Mouse (Mus musculus): ENCODE measurements around the gene Zfp345. TPM values are rescaled to one million over a fixed set of nuclear protein-coding genes. Genes with fewer than 3 reads are reported as not detected.
"Not testable (repeated sequence)": the region's sequence is repeated elsewhere in the genome, so short reads cannot be mapped to it uniquely, and the experiment has no call there.

The Zfp345 gene
- polyA plus RNA-seq (2015; fragmentation: Nextera tagmentation; extraction: Ambion mirVana): not detected in 2 replicates

- not testable (repeated sequence) for H3K27ac ChIP-seq (replicated peaks); ATAC-seq (ENCODE audit: insufficient number of reproducible peaks, low FRiP score, low TSS enrichment, low read depth); H3K4me2 ChIP-seq (replicated peaks); H3K9me3 ChIP-seq (replicated peaks); H3K4me3 ChIP-seq (replicated peaks); H3K36me3 ChIP-seq; H3K4me1 ChIP-seq; H3K9ac ChIP-seq; H3K27me3 ChIP-seq
- 68% methylated on average over 8 of the region's 8 CpGs for WGBS
Measured at GRCm38 (mm10) chr2:150484939-150485778, at the start of gene Zfp345. Zfp345 (minus strand) TSS chr2:150485091.

- peak overlapping the region; percentile 28 for H3K4me3 ChIP-seq (replicated peaks)
- 3% methylated on average over 42 of the region's 42 CpGs for WGBS
- no peaks in the 10 kb centered on the region for H3K4me1 ChIP-seq
- peak overlapping the region; percentile 49 for H3K4me2 ChIP-seq (replicated peaks)
- ATAC-seq (ENCODE audit: insufficient number of reproducible peaks, low FRiP score, low TSS enrichment, low read depth): 0 out of 2 replicates have a peak, but pooled peaks have one; percentile 19
- no peaks in the 10 kb centered on the region for H3K9me3 ChIP-seq (replicated peaks)
- no peak overlapping the region for H3K27ac ChIP-seq (replicated peaks)
- H3K9ac ChIP-seq: no peak overlapping the region
- no peaks in the 10 kb centered on the region for H3K36me3 ChIP-seq
- H3K27me3 ChIP-seq: peaks cover 22% of the 10 kb centered on the region
Measured at GRCm38 (mm10) chr2:150525703-150526207, 40.9 kb upstream of the Zfp345 start.

- Histone ChIP-seq H3K4me2 (replicated peaks) (no peak overlapping the region), H3K27me3 (no peaks in the 10 kb centered on the region), H3K27ac (replicated peaks) (no peak overlapping the region), H3K4me1 (no peaks in the 10 kb centered on the region), H3K9ac (no peak overlapping the region), H3K9me3 (replicated peaks) (no peaks in the 10 kb centered on the region), H3K36me3 (no peaks in the 10 kb centered on the region), H3K4me3 (replicated peaks) (no peak overlapping the region)
- no peak for ATAC-seq (ENCODE audit: insufficient number of reproducible peaks, low FRiP score, low TSS enrichment, low read depth)
- WGBS: 75% methylated on average over 3 of the region's 3 CpGs
Measured at GRCm38 (mm10) chr2:150512837-150513236, 27.9 kb upstream of the Zfp345 start.

- H3K27me3 ChIP-seq; H3K27ac ChIP-seq (replicated peaks); H3K4me1 ChIP-seq; H3K36me3 ChIP-seq; H3K9me3 ChIP-seq (replicated peaks); ATAC-seq (ENCODE audit: insufficient number of reproducible peaks, low FRiP score, low TSS enrichment, low read depth); H3K9ac ChIP-seq: not testable (repeated sequence)
- peak overlapping the region; percentile 16; the same call in 1 of the 2 replicates for H3K4me3 ChIP-seq (replicated peaks)
- WGBS: 46% methylated on average over 60 of the region's 60 CpGs
- H3K4me2 ChIP-seq (replicated peaks): peak overlapping the region; percentile 36; the same call in 1 of the 2 replicates
Measured at GRCm38 (mm10) chr2:150500124-150500973, 15.5 kb upstream of the Zfp345 start.

GRCm38 (mm10) chr2:150493031-150493430 lies 8.1 kb upstream of the Zfp345 start:
- WGBS: 70% methylated on average over 2 of the region's 2 CpGs
- H3K4me3 ChIP-seq (replicated peaks): no peak overlapping the region
- ATAC-seq (ENCODE audit: insufficient number of reproducible peaks, low FRiP score, low TSS enrichment, low read depth): no peak
- no peaks in the 10 kb centered on the region for H3K9me3 ChIP-seq (replicated peaks)
- no peak overlapping the region for H3K4me2 ChIP-seq (replicated peaks)
- no peaks in the 10 kb centered on the region for H3K4me1 ChIP-seq
- no peaks in the 10 kb centered on the region for H3K36me3 ChIP-seq
- no peak overlapping the region for H3K9ac ChIP-seq
- H3K27ac ChIP-seq (replicated peaks): no peak overlapping the region
- H3K27me3 ChIP-seq: no peaks in the 10 kb centered on the region

GRCm38 (mm10) chr2:150451180-150451919 lies 33.5 kb downstream of the Zfp345 start, which contains the start of gene Zfp442:
Zfp442 (minus strand) TSS chr2:150451486.
- peak within 1 kb of the TSS; percentile 69 for H3K27ac ChIP-seq (replicated peaks)
- not testable (repeated sequence) for H3K9ac ChIP-seq; H3K27me3 ChIP-seq; H3K9me3 ChIP-seq (replicated peaks); H3K36me3 ChIP-seq; H3K4me1 ChIP-seq
- peak within 1 kb of the TSS; percentile 53 for H3K4me2 ChIP-seq (replicated peaks)
- under 1% methylated on average over 18 of the region's 18 CpGs for WGBS
- H3K4me3 ChIP-seq (replicated peaks): peak within 1 kb of the TSS; percentile 50
- peak; percentile 94 for ATAC-seq (ENCODE audit: insufficient number of reproducible peaks, low FRiP score, low TSS enrichment, low read depth)

GRCm38 (mm10) chr2:150439084-150439483 lies 45.8 kb downstream of the Zfp345 start:
- not testable (repeated sequence) for ATAC-seq (ENCODE audit: insufficient number of reproducible peaks, low FRiP score, low TSS enrichment, low read depth); H3K9ac ChIP-seq; H3K9me3 ChIP-seq (replicated peaks); H3K4me1 ChIP-seq; H3K4me3 ChIP-seq (replicated peaks); H3K27me3 ChIP-seq; H3K36me3 ChIP-seq; H3K4me2 ChIP-seq (replicated peaks); H3K27ac ChIP-seq (replicated peaks)
- 93% methylated on average over 1 of the region's 1 CpGs for WGBS

Other genes with a start within 250 kb of the Zfp345 start
- gene Gm21994, start 229.5 kb downstream of the Zfp345 start, polyA plus RNA-seq (2015; fragmentation: Nextera tagmentation; extraction: Ambion mirVana): 4.8 and 6.1 TPM in 2 replicates
- gene Gm14124, start 227.6 kb downstream of the Zfp345 start, polyA plus RNA-seq (2015; fragmentation: Nextera tagmentation; extraction: Ambion mirVana): not detected in 2 replicates
- gene Gm10130, start 161.4 kb downstream of the Zfp345 start, polyA plus RNA-seq (2015; fragmentation: Nextera tagmentation; extraction: Ambion mirVana): 2.2 and 2.9 TPM in 2 replicates
- 7.0 and 7.3 TPM in 2 replicates for gene 3300002I08Rik, start 122.3 kb downstream of the Zfp345 start, polyA plus RNA-seq (2015; fragmentation: Nextera tagmentation; extraction: Ambion mirVana)
- 6.0 and 7.2 TPM in 2 replicates for gene Zfp442, start 33.6 kb downstream of the Zfp345 start, polyA plus RNA-seq (2015; fragmentation: Nextera tagmentation; extraction: Ambion mirVana)
- 2.1 and 3.4 TPM in 2 replicates for gene Cst7, start 85.3 kb upstream of the Zfp345 start, polyA plus RNA-seq (2015; fragmentation: Nextera tagmentation; extraction: Ambion mirVana)
- 37.1 and 37.4 TPM in 2 replicates for gene Apmap, start 123.5 kb upstream of the Zfp345 start, polyA plus RNA-seq (2015; fragmentation: Nextera tagmentation; extraction: Ambion mirVana)
- 6.7 and 8.0 TPM in 2 replicates for gene Acss1, start 183.4 kb upstream of the Zfp345 start, polyA plus RNA-seq (2015; fragmentation: Nextera tagmentation; extraction: Ambion mirVana)
- 0.05 TPM in 1 of 2 replicates, not detected in the other for gene Vsx1, start 204.3 kb upstream of the Zfp345 start, polyA plus RNA-seq (2015; fragmentation: Nextera tagmentation; extraction: Ambion mirVana)

Data from embryonic facial prominence, embryonic 15.5 days (tissue).